10 mouse cellular contexts compared by ENCODE assay signal in genomic region chr17:12261887-12262286, GRCm38 (mm10). TPM values are rescaled to one million over a fixed set of nuclear protein-coding genes. Genes with fewer than 3 reads are reported as not detected.
A peak's percentile ranks its signal among the peaks of the same experiment; 100 is the strongest.
DNase-seq lines count a peak whose midpoint lies in the region; ATAC-seq lines count a peak whose summit lies in the region.
"Had no signal": no experiment of that assay in that cellular context is flagged by ENCODE, and none has a peak within 500 bp of the region (broad histone marks: within the 10 kb centered on the region; RNA-seq: fewer than 3 reads in every experiment).

No protein-coding gene starts in this region.

- no peak overlapping the region for H3K9ac ChIP-seq in kidney, embryonic 16.5 days (replicated peaks; ENCODE audit: low read length)
- no peak overlapping the region for H3K9ac ChIP-seq in liver, embryonic 16.5 days (ENCODE audit: low read depth, low read length)

- DNase-seq in embryo, embryonic 10 days (ENCODE audit: low spot score) = peak; percentile 15
- no peak for DNase-seq in embryo, embryonic 11 days
- no peak for DNase-seq in kidney, postnatal 14 days
- DNase-seq in Muller cell, postnatal 12 days (ENCODE audit: inconsistent ontology term) = peak; percentile 40
- DNase-seq in right cerebral cortex, postnatal 14 days = no peak
- DNase-seq in testis, postnatal 14 days (ENCODE audit: low spot score) = no peak
- DNase-seq: heart, postnatal 14 days; layer of hippocampus, adult 9-11 months had no signal

- 62% methylated on average over 2 of the region's 2 CpGs for WGBS in kidney, embryonic 16.5 days
- 41% methylated on average over 2 of the region's 2 CpGs for WGBS in liver, embryonic 16.5 days (ENCODE audit: insufficient replicate concordance)

- peak; percentile 55; the same call in 1 of the 2 replicates for ATAC-seq in kidney, embryonic 16.5 days (ENCODE audit: low FRiP score, low TSS enrichment)
- peak; percentile 86 for ATAC-seq in liver, embryonic 16.5 days (ENCODE audit: low read depth)

- no peak overlapping the region for H3K4me3 ChIP-seq in kidney, embryonic 16.5 days (ENCODE audit: low read length)
- H3K4me3 ChIP-seq in liver, embryonic 16.5 days (ENCODE audit: low read depth, low read length) = no peak overlapping the region

- H3K27me3 ChIP-seq in kidney, embryonic 16.5 days (ENCODE audit: insufficient read depth, low read length) = no peaks in the 10 kb centered on the region
- no peaks in the 10 kb centered on the region for H3K27me3 ChIP-seq in liver, embryonic 16.5 days (ENCODE audit: control insufficient read depth, insufficient read depth, low read depth, low read length)

- no peaks in the 10 kb centered on the region for H3K9me3 ChIP-seq in kidney, embryonic 16.5 days (ENCODE audit: low read length)
- no peaks in the 10 kb centered on the region for H3K9me3 ChIP-seq in liver, embryonic 16.5 days (replicated peaks; ENCODE audit: control insufficient read depth, low read length)

- no peak overlapping the region for H3K4me2 ChIP-seq in kidney, embryonic 16.5 days (replicated peaks; ENCODE audit: low read depth, low read length)
- no peak overlapping the region for H3K4me2 ChIP-seq in liver, embryonic 16.5 days (ENCODE audit: low read depth, low read length)

- peaks cover 28% of the 10 kb centered on the region for H3K4me1 ChIP-seq in kidney, embryonic 16.5 days (ENCODE audit: insufficient read depth, low read length)
- no peaks in the 10 kb centered on the region; the same call in 1 of the 2 replicates for H3K4me1 ChIP-seq in liver, embryonic 16.5 days (ENCODE audit: control insufficient read depth, low read depth, low read length)

- H3K36me3 ChIP-seq in kidney, embryonic 16.5 days (ENCODE audit: insufficient read depth, low read length) = peaks cover 21% of the 10 kb centered on the region
- H3K36me3 ChIP-seq in liver, embryonic 16.5 days (ENCODE audit: control insufficient read depth, insufficient read depth) = no peaks in the 10 kb centered on the region; the same call in 1 of the 2 replicates

- no peak overlapping the region for H3K27ac ChIP-seq in kidney, embryonic 16.5 days (ENCODE audit: low read length)
- no peak overlapping the region for H3K27ac ChIP-seq in liver, embryonic 16.5 days (ENCODE audit: low read length)

RNA-seq across cellular contexts. Expression of gene Map3k4, which starts 56.7 kb away (rescaled TPM):
- polyA plus RNA-seq in kidney, embryonic 16.5 days (2015; fragmentation: Nextera tagmentation; extraction: Ambion mirVana) = 36.0 and 38.8 TPM in 2 replicates
- 9.5 and 9.9 TPM in 2 replicates for polyA plus RNA-seq in liver, embryonic 16.5 days (2015; fragmentation: Nextera tagmentation; extraction: Ambion mirVana)

Comparison
In these comparisons a context has a peak if more than half of its experiments do, and no peak if none do; other contexts are left out.
1. DNase-seq: peak in embryo, embryonic 10 days (single experiment) and Muller cell, postnatal 12 days (single experiment); none in embryo, embryonic 11 days (single experiment), kidney, postnatal 14 days (single experiment), right cerebral cortex, postnatal 14 days (single experiment) and testis, postnatal 14 days (single experiment).